Comparison of ENCODE assay signal across 10 mouse cellular contexts in the genomic region with DNA sequence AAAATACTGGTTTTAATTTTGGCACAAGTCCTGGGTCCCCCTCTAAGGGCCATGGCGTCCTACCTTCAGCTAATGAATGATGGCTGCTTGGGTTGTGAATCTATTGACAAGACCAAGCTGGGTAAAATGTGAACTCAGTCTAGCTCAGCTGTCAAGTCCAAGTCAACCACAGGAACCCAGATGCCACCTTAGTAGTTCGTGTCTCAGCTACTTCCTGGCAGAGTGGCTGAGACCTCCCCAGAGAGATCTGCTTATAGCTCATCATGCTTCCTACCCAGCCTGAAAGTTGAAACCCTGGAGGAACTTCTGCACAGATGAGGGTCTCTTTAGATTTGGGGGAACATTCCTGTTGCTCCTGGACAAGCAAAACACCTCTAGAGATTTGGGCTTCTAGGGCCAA. TPM values are rescaled to one million over a fixed set of nuclear protein-coding genes. Genes with fewer than 3 reads are reported as not detected.
DNase-seq lines count a peak whose midpoint lies in the region; ATAC-seq and TF ChIP-seq lines count a peak whose summit lies in the region.
"Had no signal": no experiment of that assay in that cellular context is flagged by ENCODE, and none has a peak within 500 bp of the region (broad histone marks: within the 10 kb centered on the region; RNA-seq: fewer than 3 reads in every experiment).

No protein-coding gene starts in this region.

- H3K9ac ChIP-seq in lung, postnatal 0 days (replicated peaks; ENCODE audit: low read depth): no peak overlapping the region
- no peak overlapping the region for H3K9ac ChIP-seq in limb, embryonic 12.5 days (replicated peaks)

- no peak for TF ChIP-seq CTCF in lung, postnatal 0 days (IDR thresholded peaks at IDR 0.05)

- peak; percentile 63 for DNase-seq in CD4-positive, CD25-positive, alpha-beta regulatory T cell, adult 2 months (ENCODE audit: low read depth, low spot score)
- DNase-seq in lung, postnatal 0 days (ENCODE audit: low spot score): no peak
- DNase-seq in lung, adult 18-20 months: no peak
- peak; percentile 43 for DNase-seq in thymus, postnatal 14 days
- no peak for DNase-seq in adipocyte (ENCODE audit: low spot score)

- no peaks in the 10 kb centered on the region for H3K36me3 ChIP-seq in lung, postnatal 0 days (ENCODE audit: insufficient read depth, low read length)
- H3K36me3 ChIP-seq in limb, embryonic 12.5 days: no peaks in the 10 kb centered on the region

- H3K27me3 ChIP-seq in lung, postnatal 0 days (replicated peaks; ENCODE audit: insufficient read depth, low read length): 0 out of 2 replicates have a peak, but pooled peaks cover 16% of the 10 kb centered on the region
- peaks cover 73% of the 10 kb centered on the region for H3K27me3 ChIP-seq in limb, embryonic 12.5 days

- no peaks in the 10 kb centered on the region for H3K4me1 ChIP-seq in lung, postnatal 0 days (ENCODE audit: insufficient read depth, low read depth, low read length)
- peaks cover 39% of the 10 kb centered on the region for H3K4me1 ChIP-seq in limb, embryonic 12.5 days (replicated peaks)

- no peak overlapping the region for H3K4me3 ChIP-seq in lung, postnatal 0 days (ENCODE audit: low read depth, low read length)
- no peak overlapping the region for H3K4me3 ChIP-seq in limb, embryonic 12.5 days (replicated peaks)
- H3K4me3 ChIP-seq: erythroblast, embryonic 14.5 days had no signal

- no peak for TF ChIP-seq EP300 in lung, postnatal 0 days (IDR thresholded peaks at IDR 0.05)

- H3K27ac ChIP-seq in lung, postnatal 0 days (ENCODE audit: low read length): no peak overlapping the region
- H3K27ac ChIP-seq in limb, embryonic 12.5 days: no peak overlapping the region

- no peak for ATAC-seq in CD4-positive, CD25-positive, alpha-beta regulatory T cell, adult 4 months
- no peak for ATAC-seq in lung, postnatal 0 days
- ATAC-seq in limb, embryonic 12.5 days (ENCODE audit: insufficient number of reproducible peaks, insufficient read depth, low FRiP score, low TSS enrichment, low read depth): no peak
- ATAC-seq in erythroid progenitor cell, adult 5-6 weeks (replicated peaks; ENCODE audit: low FRiP score, poor library complexity, severe bottlenecking): no peak

- peak overlapping the region; percentile 91 for H3K4me2 ChIP-seq in lung, postnatal 0 days (replicated peaks; ENCODE audit: low read depth, low read length)
- H3K4me2 ChIP-seq in limb, embryonic 12.5 days: peak overlapping the region; percentile 8; the same call in 1 of the 2 replicates

- H3K9me3 ChIP-seq in lung, postnatal 0 days (ENCODE audit: low read length): no peaks in the 10 kb centered on the region
- H3K9me3 ChIP-seq in limb, embryonic 12.5 days: no peaks in the 10 kb centered on the region

- 66% methylated on average over 2 of the region's 2 CpGs for WGBS in lung, postnatal 0 days
- 69% methylated on average over 2 of the region's 2 CpGs for WGBS in limb, embryonic 12.5 days

RNA-seq across cellular contexts. Expression of gene Nrarp, which starts 2.8 kb away (rescaled TPM):
- polyA plus RNA-seq in CD4-positive, CD25-positive, alpha-beta regulatory T cell, adult 4 months (2017; shearing (Covaris generic)): under 1 TPM in 1 of 2 experiments, not detected in 1; 0.28 TPM
- 14.1 and 16.0 TPM in 2 replicates for polyA plus RNA-seq in lung, postnatal 0 days (2015; fragmentation: Nextera tagmentation; extraction: Ambion mirVana)
- polyA plus RNA-seq in limb, embryonic 12.5 days (2016; fragmentation: Nextera tagmentation; extraction: Ambion mirVana): 20.6 and 23.1 TPM in 2 replicates
- total RNA-seq in erythroid progenitor cell, adult 5-6 weeks (2015; ENCODE audit: low replicate concordance): 0.42 TPM in 1 of 2 replicates, not detected in the other
- total RNA-seq in erythroid progenitor cell, adult 5-6 weeks (2017; ENCODE audit: low replicate concordance): 0.64 and 3.0 TPM in 2 replicates

RNA-seq across cellular contexts. Expression of gene Tor4a, which starts 13.3 kb away (rescaled TPM):
- polyA plus RNA-seq in CD4-positive, CD25-positive, alpha-beta regulatory T cell, adult 4 months (2017; shearing (Covaris generic)): 10 to 100 TPM; 60.5 to 94.3 TPM
- 13.8 and 14.8 TPM in 2 replicates for polyA plus RNA-seq in lung, postnatal 0 days (2015; fragmentation: Nextera tagmentation; extraction: Ambion mirVana)
- 2.9 and 3.2 TPM in 2 replicates for polyA plus RNA-seq in limb, embryonic 12.5 days (2016; fragmentation: Nextera tagmentation; extraction: Ambion mirVana)
- total RNA-seq in erythroid progenitor cell, adult 5-6 weeks (2015; ENCODE audit: low replicate concordance): 2.9 and 5.4 TPM in 2 replicates
- 0.30 and 2.2 TPM in 2 replicates for total RNA-seq in erythroid progenitor cell, adult 5-6 weeks (2017; ENCODE audit: low replicate concordance)

RNA-seq across cellular contexts. Expression of gene Nelfb, which starts 28.0 kb away (rescaled TPM):
- polyA plus RNA-seq in CD4-positive, CD25-positive, alpha-beta regulatory T cell, adult 4 months (2017; shearing (Covaris generic)): 10 to 100 TPM; 48.2 to 55.8 TPM
- 74.0 and 80.1 TPM in 2 replicates for polyA plus RNA-seq in lung, postnatal 0 days (2015; fragmentation: Nextera tagmentation; extraction: Ambion mirVana)
- polyA plus RNA-seq in limb, embryonic 12.5 days (2016; fragmentation: Nextera tagmentation; extraction: Ambion mirVana): 118 and 121 TPM in 2 replicates
- total RNA-seq in erythroid progenitor cell, adult 5-6 weeks (2015; ENCODE audit: low replicate concordance): 13.0 and 34.4 TPM in 2 replicates
- 15.2 and 29.9 TPM in 2 replicates for total RNA-seq in erythroid progenitor cell, adult 5-6 weeks (2017; ENCODE audit: low replicate concordance)

RNA-seq across cellular contexts. Expression of gene Stpg3, which starts 31.1 kb away (rescaled TPM):
- polyA plus RNA-seq in CD4-positive, CD25-positive, alpha-beta regulatory T cell, adult 4 months (2017; shearing (Covaris generic)): not detected
- polyA plus RNA-seq in lung, postnatal 0 days (2015; fragmentation: Nextera tagmentation; extraction: Ambion mirVana): 0.12 TPM in 1 of 2 replicates, not detected in the other
- not detected in 2 replicates for polyA plus RNA-seq in limb, embryonic 12.5 days (2016; fragmentation: Nextera tagmentation; extraction: Ambion mirVana)
- total RNA-seq in erythroid progenitor cell, adult 5-6 weeks (2015; ENCODE audit: low replicate concordance): not detected in 2 replicates
- total RNA-seq in erythroid progenitor cell, adult 5-6 weeks (2017; ENCODE audit: low replicate concordance): not detected in 2 replicates
- polyA plus RNA-seq: erythroblast, embryonic 14.5 days; large intestine, adult 2 months had no signal

RNA-seq across cellular contexts. Expression of gene Fam166a, which starts 35.2 kb away (rescaled TPM):
- not detected for polyA plus RNA-seq in CD4-positive, CD25-positive, alpha-beta regulatory T cell, adult 4 months (2017; shearing (Covaris generic))
- polyA plus RNA-seq in lung, postnatal 0 days (2015; fragmentation: Nextera tagmentation; extraction: Ambion mirVana): 0.32 and 0.98 TPM in 2 replicates
- polyA plus RNA-seq in limb, embryonic 12.5 days (2016; fragmentation: Nextera tagmentation; extraction: Ambion mirVana): not detected in 2 replicates
- total RNA-seq in erythroid progenitor cell, adult 5-6 weeks (2015; ENCODE audit: low replicate concordance): not detected in 2 replicates
- total RNA-seq in erythroid progenitor cell, adult 5-6 weeks (2017; ENCODE audit: low replicate concordance): not detected in 2 replicates
- polyA plus RNA-seq: erythroblast, embryonic 14.5 days; large intestine, adult 2 months had no signal

Comparison
In these comparisons a context has a peak if more than half of its experiments do, and no peak if none do; other contexts are left out.
1. DNase-seq: peak in CD4-positive, CD25-positive, alpha-beta regulatory T cell, adult 2 months (single experiment) and thymus, postnatal 14 days (single experiment); none in lung, postnatal 0 days (single experiment), lung, adult 18-20 months (0 of 2) and adipocyte (single experiment).
2. RNA of gene Nrarp, which starts 2.8 kb away (polyA plus RNA-seq): 20.6 to 23.1 TPM in limb, embryonic 12.5 days and 14.1 to 16.0 TPM in lung, postnatal 0 days; 0.28 TPM in CD4-positive, CD25-positive, alpha-beta regulatory T cell, adult 4 months; every median in the first group is over 10 times any median in the second.